Mouse (Mus musculus) ES-Bruce4 (cell line): ENCODE results near the gene Smpd4.

Experiments used
- CTCF ChIP-seq: IDR thresholded peaks from one replicate; pipeline ENCODE4 v1.8.1; 2011; ENCODE audit warnings: low read depth, low read length
- EP300 ChIP-seq: IDR thresholded peaks from 2 replicates; pipeline ENCODE4 v1.6.1; 2011; ENCODE audit warnings: low read depth, low read length; ENCODE audit not compliant: insufficient read depth

GRCm38 (mm10) chr16:17637610-17638009 is 18.5 kb downstream of the Smpd4 start:
- peak; percentile 47 for TF ChIP-seq CTCF
- no peak for TF ChIP-seq EP300
